Mouse (Mus musculus) G1E (cell line): ENCODE data around the gene Syt8.

ENCODE experiments used
- CTCF ChIP-seq: IDR thresholded peaks from 2 replicates; pipeline ENCODE4 v1.5.1; 2012; ENCODE audit warnings: low read depth, low read length, inconsistent platforms, mixed read lengths
- GATA1 ChIP-seq: IDR thresholded peaks from 2 replicates; pipeline ENCODE4 v1.6.1; 2012; ENCODE audit warnings: borderline replicate concordance, low read length, inconsistent platforms, mixed read lengths
- GATA2 ChIP-seq: IDR thresholded peaks from 2 replicates; pipeline ENCODE4 v1.6.1; 2012; ENCODE audit warnings: low read depth, low read length, inconsistent platforms, borderline replicate concordance
- POLR2AphosphoS5 ChIP-seq: IDR thresholded peaks from 2 replicates; pipeline ENCODE4 v1.6.1; 2012; ENCODE audit warnings: low read depth, low read length, inconsistent platforms; ENCODE audit not compliant: insufficient replicate concordance
- TAL1 ChIP-seq: conservative IDR thresholded peaks from 2 replicates; pipeline ENCODE4 v1.6.1; 2012; ENCODE audit warnings: low read depth, low read length, inconsistent platforms, mixed read lengths

GRCm38 (mm10) chr7:142425641-142426213 is 8.9 kb upstream of the Syt8 start:
- TF ChIP-seq CTCF (no peak), TAL1 (no peak), GATA1 (no peak), POLR2AphosphoS5 (no peak), GATA2 (no peak)
